Mouse (Mus musculus) hindlimb bud, embryonic 11.5 days (tissue): ENCODE measurements around the gene Nrp2.

ENCODE experiments used
- DNase-seq: peaks from one replicate; pipeline ENCODE4 v3.0.0-alpha.2; 2012; ENCODE audit warnings: low read depth, low spot score; ENCODE audit errors: extremely low spot score

Nrp2 gene

DNA sequence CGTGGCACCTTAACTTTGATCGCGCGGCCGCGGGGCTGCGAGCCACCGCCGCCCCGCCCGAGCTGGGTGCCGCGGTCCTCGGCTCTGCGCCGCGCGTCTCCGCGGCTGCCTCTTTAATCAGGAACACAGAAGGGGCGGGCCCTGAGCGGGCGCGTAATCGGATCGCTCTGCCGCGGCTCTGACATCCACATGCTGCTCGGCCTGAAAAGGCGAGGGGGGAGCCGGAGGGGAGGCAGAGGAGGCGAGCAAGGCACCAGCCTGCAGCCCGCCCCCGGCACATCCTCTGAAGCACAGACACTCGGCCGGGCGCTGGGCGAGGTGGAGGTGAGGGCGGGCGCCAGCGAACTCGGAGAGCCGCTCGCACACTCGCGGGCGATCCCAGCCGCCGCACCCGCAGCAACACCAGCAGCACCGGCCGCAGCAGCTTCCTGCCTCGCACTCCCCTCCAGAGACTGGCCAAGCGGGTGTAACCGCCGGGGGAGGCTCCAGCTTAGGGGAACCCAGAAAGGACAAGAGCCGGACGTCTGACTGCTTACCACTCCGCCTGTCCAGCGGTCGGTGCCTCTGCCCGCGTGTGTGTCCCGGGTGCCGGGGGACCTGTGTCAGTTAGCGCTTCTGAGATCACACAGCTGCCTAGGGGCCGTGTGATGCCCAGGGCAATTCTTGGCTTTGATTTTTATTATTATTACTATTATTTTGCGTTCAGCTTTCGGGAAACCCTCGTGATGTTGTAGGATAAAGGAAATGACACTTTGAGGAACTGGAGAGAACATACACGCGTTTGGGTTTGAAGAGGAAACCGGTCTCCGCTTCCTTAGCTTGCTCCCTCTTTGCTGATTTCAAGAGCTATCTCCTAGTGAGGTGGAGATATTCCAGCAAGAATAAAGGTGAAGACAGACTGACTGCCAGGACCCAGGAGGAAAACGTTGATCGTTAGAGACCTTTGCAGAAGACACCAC, at the start of gene Nrp2:
Gene Nrp2 (plus strand): TSS at position 128 of the 959 bp plus-strand sequence.
- no peak for DNase-seq

DNA sequence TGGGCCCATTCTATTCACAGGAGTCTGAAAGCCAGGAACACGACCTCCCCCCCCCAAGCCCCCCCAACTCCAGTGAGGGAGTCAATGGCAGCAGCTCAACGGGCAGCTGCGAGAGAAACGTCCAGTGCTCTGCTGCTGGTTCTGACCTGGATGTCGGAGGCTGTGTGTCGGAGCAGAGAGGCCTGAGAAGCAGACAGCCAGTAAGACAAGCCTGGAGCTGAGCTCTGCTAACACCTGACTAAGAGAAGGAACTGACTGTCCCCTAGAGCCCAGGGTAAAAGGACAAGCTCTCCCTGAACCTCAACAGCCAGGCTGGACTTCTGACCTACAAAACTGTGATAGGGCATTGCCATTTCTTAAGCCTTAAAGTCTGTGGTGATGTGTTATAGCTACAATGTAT, 48.6 kb upstream of the Nrp2 start:
- no peak for DNase-seq

- DNase-seq = no peak
These were observed 38.0 kb upstream of the Nrp2 start for GRCm38 (mm10) chr1:62664960-62665645.

DNA sequence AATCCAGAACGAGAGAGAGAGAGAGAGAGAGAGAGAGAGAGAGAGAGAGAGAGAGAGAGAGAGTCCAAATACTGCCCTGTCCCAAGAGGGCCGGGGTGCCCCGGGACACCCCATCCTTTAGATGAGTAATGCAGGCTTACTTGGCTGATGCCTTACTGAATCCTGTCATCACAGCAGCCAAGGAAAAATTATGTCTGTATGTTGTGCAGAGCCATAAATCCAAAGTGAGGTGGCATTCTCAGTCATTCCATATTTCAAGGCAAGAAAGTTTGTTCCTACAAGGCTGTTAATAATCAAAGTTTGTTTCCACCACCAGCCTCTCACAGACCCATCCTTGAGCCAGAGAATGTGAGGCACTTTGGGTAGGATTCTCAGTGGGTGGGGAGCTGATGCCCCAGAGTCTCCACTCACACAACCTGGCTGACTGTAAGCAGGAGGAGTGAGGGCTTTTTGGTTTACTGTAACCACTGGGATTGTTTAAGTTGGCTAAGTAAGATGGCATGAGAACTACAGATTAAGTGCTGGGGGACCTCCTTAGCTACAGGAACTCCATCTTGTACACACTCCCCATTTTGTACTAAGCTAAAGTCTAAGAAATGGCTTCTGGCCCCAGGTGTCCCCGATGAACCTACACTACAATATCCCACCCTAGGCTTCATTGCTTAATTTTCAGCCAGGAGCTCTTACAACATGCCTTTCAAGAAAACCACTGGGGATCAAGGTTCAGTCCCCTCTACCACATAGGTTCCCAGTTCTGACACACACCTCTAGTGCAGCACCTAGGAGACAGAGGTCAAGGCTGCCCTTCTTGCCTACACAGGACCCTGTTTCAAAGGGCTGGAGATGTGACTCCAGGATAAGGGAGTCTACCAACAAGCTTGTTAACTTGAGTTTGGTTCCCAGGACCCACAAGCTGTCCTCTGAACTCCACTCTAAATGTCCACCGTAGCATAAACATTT, 37.0 kb upstream of the Nrp2 start:
- no peak for DNase-seq

DNA sequence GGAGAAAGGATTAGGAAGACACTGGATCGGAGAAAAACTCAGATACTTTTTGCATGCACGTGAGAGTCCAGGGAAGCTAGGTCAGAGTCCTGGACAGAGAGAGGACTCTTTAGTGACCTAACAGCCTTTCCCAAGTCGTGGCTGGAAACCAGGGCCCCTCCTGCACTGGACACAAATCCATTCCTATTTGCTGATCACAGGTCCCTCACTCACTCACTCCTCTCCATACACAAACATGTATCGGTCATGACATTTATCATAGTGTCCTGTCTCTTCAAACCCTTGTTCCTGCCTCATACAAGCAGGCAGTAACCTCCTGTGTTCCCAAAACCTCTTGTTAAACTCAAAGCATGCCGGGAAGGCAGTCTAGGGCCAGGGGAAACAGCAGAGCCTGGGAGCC, 36.3 kb upstream of the Nrp2 start:
- no peak for DNase-seq

- no peak for DNase-seq
These were observed 24.3 kb upstream of the Nrp2 start for GRCm38 (mm10) chr1:62678611-62679344.

DNA sequence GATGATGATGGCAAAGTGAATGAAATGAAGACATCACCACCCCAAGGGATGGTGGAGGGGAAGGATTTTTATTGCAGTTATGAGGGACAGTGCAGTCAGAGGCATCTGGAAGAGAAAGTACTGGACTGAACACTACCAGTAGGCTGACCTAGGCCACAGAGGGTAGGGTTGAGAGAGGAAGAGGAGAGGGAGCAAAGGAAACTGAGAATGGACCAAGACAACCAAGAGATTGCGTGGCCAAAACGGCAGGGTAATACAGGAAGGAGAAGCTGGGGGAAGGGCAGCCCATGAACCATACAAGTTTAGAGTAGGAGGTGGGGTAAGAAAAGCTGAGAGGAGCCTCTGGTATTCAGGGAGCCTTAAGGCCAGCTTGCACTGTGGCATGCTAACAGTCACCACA, 23.6 kb upstream of the Nrp2 start:
- DNase-seq = no peak

DNA sequence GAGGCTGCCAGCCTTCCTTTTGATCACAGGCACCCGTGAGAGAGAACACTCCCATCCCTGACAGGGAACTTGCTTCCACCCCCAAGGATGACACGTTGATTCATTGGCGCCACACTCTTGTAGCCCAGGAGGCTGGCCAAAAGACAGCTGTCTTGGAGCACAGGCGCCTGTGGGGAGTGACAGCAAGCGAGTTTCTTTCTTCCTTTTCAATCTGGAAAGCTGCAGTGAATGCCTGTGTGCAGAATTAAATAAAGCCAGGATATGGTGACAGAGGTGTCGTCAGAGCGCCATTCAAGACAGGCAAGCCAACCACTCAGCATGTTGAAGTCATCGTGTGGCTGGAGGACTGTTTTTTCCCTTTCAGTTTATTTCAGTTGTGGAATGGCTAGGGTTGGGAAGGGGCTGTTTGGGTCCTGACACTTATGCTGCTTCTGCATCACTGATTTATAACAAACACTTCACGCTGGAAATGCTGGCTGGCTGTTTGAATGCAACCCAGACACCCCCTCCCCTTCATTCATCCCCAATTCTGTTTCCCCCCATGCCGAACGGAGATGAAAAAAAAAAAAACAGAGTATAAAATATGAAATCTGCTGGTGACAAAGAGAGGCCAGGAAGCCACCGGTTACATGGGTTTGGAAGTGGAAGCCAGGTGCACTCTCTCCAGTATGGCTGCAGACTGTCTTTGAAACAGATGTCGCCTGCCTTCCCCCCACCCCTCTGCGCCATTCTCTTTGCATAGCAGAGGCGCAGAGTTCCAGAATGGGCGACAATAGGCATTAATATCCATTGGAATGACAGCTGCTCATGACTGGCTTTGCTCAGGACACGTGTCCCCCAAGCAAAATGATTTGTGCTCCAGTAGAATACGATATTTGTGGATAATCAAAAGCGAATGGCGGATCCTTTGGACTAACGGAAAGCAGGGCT, 20.4 kb upstream of the Nrp2 start:
- no peak for DNase-seq

DNA sequence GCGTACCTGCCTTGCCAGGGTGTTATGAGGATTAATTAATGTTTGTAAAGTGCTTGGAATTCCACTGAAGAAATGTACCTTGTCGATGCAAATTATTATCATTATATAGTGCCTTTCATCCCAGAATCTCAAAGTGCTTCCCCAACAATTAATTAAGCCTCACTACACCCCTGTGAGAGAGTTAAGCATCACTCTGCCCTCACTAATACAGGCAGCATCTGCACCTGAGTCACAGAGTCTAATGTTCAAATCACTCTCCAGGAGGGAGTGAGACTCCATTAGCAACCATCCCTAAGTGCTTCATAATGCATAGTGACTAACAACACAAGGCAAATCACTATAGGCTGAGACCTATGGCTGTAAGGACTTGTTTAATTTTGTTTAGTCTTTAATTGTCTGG, 19.6 kb upstream of the Nrp2 start:
- no peak for DNase-seq

DNA sequence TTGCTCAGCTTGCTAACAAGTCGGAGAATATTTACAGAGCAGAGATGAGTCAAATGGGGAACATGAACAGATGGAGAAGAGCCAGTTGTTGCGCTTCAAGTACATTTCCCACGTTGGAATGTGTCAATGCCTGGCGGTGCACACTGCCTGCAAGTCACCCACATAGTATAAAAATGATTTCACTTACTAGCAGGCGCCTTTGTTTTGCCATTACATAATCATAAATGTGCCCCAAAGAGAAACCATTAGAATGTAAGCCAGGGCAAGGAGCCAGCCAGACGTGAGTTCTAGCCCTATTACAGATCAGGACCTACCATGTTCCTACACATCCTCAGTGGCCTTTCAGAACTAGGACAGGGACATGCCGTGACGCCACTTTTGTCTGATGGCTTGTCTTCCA, 15.6 kb upstream of the Nrp2 start:
- DNase-seq = no peak

- DNase-seq = no peak
These were observed 11.9 kb upstream of the Nrp2 start for GRCm38 (mm10) chr1:62691175-62691574.

DNA sequence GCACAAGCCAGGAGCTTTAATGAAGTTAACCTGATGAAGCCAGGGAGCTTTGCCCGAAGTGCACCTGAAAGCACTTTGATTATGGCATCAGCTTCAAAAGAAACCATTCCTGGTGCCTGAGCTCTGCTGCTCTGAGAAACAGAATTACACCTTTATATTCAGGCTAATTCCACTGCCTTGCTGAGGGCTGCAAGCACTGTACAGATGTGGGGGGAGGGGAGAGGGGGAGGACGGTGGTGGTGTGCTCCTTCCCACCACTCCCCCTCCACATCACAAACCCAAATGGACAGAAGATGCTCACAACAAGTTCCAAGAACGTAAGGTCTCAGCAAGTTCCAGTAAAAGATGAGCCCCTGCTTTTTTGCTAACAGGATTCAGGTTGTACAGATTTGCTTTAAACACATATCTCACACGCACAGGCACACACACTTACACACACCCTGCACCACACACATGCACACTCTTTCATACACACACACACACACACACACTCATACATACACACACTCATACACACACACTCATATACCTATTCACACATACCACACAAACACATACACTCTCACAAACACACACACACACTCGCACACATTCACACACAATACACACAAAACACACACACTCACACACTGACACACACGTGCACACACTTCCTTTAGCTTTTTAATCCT, 6.6 kb upstream of the Nrp2 start:
- no peak for DNase-seq

GRCm38 (mm10) chr1:62696983-62697341, 6.1 kb upstream of the Nrp2 start:
- no peak for DNase-seq

- no peak for DNase-seq
These were observed 5.7 kb upstream of the Nrp2 start for GRCm38 (mm10) chr1:62697353-62697752.

DNA sequence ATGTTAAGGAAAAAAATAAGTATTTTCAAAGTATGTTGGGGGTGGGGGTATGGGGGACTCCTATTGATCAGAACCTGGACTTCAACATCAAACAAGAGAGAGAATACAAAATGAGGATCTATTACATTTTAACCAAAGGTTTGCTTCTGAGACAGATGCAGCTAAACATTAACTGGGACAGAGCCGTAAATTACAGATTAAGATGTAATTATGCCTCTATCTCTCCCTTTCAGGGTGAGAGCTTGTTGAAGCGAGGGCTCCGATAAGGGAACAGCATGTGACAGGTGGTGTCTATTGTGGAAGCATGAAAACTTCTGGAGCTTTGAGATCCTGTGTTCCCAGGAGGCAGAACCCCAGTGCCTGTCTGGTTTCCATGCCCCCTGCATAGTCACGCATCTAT, 3.3 kb upstream of the Nrp2 start:
- DNase-seq = no peak

DNA sequence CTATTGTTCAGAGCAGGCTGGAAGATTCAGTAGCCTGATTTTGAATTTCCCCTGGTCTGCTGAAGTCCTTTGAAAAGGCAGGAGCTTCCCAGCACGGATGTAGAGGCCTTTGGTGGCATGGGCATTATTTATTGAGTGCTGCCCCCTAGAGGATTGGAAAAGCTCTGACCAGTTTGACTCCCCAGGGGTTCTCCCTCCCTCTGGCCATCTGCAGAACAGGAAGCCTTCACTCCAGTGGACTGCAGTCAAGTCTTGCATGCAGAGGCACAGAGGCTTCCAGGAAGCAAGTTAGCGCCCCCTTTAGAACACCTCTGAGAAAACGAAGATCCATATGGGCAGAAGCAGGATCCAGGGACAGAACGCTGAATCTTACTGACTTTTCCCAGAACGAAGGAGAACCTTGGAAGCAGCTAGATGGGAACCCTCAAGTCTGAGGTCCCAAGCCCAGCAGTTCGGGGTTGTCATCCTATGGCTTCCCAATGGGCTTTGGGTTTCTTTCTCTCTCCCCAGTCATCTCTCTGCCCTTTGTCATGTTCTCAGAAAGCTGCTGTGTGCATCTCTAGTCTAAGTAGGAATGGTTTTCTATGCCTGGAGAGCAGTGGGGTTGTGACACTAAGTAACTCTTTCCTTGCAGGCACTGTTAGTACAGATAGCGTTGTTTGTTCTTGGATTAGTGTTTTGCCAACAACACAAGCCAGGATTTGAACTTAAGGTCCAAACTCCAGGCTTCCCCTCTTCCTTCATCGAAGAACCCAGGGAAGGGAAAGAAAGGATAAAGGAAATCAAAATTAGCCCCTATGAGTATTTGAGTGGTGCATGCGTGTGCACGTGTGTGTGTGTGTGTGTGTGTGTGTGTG, 1.8 kb upstream of the Nrp2 start:
- peak; percentile 87 for DNase-seq

- DNase-seq = no peak
These were observed 342 bp upstream of the Nrp2 start for GRCm38 (mm10) chr1:62702743-62703142.
